Mouse (Mus musculus): ENCODE data around the gene Shb.
"Not testable (repeated sequence)": the region's sequence is repeated elsewhere in the genome, so short reads cannot be mapped to it uniquely, and the experiment has no call there.

The Shb gene

DNA sequence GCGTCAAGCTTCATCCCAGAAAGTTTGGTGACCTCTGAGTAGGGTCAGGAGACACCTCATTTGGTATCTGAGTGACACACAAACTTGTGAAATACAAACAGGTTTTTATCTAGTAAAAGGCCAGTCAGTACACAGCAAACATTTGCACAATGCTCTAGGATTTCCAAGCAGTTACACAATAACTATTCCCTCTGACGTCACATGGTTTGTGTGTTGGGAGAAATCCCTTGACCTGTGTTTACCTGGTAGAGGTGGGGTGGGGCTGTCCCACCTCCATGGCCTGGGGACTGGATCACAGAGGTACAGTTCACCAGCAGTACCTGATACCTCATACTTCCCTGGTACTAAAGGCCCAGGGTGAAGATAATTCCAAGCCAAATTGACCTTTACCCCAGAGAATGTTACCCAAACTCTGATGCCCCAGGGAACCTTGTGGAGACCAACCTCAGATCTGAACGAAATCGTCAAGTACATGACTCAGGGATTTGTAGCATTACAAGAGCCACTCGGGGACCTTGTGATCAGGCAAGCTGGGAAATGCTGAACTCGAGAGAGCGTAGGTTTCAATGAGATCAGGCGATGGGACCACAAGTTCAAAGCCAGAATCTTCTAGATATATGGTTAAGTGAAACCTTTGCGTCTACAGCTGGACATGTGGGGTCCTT is 118.5 kb downstream of the Shb start:
- no peak for DNase-seq

DNA sequence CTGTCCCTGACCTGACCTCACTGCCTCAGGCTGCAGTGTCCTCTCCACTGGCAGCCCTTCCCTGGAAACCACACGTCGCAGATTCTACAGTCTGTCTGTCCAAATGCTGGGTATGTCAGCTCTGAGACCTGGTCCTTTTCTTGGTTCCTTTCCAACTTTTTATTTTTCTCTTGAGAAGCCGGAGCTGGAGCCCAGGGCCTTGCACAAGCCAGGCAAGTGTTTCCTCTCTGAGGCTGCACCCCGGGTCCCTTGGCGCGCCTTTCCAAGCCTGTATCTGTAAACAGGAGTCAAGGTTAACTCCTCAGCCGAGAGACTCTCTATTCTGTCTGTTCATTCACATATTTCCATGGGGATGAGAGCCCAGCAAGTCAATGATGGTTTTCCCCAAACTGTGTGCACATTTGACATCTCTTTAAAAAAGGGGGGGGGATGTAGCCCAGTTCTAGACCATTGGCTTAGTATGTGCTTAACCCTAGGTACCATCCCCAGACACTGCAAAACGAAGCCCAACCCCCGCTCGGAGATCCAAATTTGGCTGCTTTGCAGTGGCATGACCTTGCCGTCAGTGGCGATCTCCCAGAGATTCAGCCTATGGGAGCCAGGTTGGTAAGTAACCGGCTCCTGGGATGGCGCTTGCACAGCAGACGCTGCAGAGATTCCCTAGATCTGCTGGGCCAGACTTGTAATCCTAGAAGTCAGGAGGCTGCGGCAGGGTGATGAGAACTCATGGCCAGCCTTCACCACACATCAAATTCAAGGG is 119.7 kb downstream of the Shb start:
- DNase-seq = no peak

DNA sequence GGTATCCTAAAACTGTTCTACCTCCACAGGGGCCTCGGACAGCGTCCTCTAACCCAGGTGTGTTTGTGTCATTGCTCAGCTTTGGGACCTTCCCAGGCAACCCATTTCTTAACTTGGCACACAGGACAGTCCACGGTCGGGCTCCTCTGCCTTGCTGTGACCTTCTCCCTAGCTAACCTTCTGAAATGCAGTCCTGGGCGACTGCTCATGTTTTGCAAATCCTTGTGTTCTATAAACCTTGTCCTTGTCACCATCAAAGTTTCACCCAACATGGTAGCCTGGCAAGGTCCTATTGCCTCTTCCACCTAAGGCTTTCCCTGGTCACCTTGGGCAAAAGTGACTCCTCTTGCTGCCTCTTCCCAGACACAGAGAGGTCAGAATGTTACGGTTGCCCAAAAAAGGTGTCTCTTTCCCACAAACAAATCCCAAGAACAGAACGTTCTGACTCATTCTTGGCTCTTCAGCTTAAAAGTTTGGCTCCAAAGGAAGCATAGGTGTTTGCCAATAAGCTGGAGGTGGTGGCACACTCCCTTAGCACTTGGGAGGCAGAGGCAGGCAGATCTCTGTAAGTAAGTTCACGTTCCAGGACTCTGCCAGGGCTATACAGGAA is 121.0 kb downstream of the Shb start:
- DNase-seq = no peak

DNA sequence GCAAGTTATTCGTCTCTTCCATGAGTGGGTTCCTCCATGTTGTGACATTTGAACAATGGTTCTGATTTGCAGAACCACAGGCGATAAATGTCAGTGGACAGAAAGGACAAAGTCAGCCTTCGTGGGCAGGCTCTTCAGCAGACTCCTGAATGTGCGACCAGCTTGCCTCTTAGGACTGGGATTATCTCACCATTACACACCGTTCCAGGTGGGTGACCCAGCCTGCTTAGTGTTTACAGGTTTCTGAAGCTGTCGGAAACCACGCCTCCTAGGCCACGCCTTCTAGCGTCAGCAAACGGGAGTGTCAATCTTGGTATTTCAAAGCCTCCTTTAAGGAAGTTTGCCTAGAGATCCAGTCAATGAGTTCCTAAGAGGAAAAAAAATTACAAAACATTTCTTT is 123.0 kb downstream of the Shb start:
- DNase-seq = peak; percentile 97

DNA sequence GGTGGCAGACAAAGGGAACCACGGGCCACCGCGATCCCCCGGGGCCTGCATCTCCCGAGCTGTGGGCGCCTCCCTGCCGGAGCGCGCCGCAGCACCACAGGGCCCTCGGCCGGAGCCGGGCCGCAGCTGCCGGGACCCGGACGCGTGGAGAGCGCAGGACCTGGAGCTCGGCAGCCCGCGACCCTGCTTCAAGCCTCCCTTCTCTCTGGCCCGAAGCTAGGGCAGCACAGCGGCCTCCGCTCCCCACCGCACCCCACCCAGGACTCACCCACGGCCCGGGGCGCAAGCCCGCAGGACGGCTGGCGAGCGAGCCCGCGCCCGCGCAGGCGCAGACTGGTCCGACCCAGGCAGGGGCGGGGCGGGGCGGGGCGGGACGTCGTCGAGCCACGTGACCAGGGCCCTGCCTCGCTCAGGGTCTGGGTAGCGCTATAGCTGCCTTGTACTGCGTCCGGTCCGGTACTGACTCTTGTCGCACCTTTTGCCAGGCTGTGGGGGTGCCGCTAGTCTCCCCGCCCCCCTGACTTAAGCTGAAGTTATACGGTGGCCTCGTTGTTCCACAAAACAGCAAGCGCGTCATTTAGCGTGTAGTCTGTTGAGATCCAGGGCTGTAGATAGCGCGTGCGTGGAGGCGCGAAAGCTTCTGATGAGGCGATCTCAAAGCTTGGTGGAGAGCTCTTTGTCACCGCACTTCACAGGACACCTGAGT is 123.7 kb downstream of the Shb start, which contains the start of gene Slc25a51:
Gene Slc25a51, minus strand, starts transcription at position 340 of the 706 bp plus-strand sequence.
- peak; percentile 99 for DNase-seq

DNA sequence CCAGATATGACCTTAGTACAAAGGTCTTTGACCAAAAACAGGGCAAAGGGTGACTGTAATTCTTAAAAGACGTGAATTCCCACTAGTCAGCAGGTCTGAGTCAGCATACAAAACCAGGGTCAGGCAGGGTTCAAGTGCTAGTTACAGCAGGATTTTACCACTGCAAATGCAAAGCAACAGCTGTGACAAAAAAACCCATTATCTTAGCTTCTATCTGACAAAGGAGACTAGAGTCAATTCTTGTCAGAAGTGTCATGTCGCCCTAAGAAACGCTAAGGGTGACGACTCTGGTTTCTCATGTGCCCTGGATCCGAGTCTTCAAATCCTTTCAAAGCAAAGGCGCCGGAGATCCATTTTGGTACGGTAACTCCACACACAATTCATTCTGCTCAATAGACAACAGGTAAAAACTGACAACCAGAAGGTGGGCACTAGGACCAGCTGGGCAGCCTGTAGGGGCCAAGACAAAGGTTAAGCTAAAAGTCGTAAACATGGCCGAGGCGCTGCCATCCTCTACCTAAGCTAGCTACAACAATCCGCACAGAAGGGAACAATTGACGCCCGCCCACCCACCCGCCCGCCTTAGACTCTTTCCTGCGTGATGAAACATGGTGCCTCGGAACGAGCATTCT is 124.5 kb downstream of the Shb start:
- peak; percentile 92 for DNase-seq

DNA sequence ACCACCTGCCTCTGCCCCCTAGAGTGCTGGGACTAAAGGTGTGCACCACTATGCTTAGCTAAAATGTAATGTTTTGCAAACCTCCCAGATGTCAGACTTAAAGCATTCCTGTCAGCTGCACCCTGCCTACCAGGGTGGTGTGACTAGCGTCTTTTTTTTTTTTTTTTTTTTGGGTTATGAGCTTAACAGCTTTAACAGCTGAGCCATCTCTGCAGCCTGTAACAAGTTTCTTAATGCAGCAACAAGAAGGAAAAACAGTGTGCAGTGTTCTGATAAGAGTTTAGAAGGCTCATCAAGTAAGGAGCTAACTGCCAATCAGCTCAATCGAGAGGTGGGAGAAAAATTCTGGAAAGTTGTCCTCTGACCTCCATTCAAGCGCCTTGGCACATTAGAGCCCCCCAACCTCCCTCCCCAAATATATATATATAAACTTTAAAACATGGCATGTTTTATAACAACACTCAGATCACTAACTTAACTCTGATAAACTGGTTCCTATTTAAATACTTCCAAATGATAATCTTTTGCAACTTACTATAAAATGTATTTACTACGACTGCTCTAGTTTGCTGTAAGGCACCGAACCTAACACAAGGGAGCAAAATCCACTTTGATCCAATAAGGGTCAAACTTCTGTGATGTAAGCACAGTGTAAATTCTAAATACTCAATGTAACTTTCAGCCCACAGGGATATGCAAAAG is 125.1 kb downstream of the Shb start:
- no peak for DNase-seq

DNA sequence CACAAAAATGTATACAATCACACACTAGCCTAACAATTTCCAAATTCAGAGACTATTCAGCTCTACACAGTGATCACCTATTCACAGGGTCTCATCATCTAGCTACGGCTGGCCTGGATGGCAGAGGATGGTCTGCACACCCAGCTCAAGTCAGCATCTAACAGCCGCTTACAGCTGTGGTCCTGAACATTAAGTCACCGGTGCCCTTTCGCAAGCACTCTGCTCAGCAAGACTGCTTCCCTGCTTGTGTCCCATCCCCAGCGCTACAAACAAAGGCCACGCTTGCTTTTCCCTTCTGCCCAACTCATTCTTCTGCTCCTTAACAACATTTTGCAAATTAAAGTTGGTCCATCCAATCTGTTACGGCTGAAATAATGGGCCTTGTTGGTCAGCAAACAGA is 125.9 kb downstream of the Shb start:
- DNase-seq = peak; percentile 86

DNA sequence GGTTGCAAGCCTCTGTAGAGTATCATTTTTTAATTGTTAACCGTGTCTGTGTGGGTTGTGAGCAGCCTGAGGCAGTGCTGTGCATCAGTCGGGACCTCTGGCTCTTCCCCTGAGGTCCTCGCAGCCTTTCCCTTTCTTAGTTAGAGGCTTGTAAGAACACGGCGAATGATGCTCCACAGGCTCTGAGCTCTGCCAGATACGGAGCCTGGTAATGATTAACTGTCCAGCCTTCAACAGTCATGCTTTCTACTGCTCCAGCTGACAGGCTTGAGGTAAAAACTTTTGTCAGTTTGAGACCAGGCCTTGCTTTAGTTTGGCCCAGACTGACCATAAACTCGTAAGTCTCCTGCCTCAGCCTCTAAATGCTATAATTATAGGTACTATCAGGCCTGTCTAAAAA is 127.0 kb downstream of the Shb start:
- no peak for DNase-seq

DNA sequence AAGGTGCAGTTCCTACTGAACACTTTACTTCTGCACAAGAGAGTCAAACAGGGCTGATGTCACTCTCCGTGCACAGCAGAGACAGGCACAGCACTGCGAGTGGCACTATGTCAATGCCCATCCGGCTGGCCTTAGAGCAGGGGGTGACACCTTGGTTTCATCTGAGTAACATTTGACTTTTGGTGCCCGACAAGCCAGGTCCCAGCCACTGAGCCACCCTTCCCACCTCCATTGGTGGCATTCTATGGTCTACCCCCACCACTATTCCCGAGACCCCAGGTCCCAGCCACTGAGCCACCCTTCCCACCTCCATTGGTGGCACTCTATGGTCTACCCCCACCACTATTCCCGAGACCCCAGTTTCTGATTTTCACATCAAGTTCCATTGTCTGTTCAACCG is 128.2 kb downstream of the Shb start:
- peak; percentile 88 for DNase-seq

DNA sequence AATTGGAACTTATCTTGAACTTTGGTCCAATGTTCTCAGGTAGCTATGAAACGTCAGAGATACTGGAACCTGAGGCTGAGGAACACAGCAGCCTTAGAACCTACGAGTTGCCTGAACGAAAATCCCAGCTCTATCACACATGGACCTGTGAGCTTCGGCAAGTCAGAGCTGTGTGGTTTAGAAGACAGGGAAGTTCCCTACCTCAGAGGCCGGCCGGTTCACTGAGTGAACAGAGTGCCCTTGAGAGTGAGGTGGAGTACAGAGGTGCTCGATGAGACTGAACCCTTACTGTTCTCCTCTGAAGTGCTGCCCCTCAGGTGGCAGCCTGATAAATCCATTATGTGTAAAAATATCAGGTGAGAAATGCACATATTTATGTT is 128.8 kb downstream of the Shb start:
- DNase-seq = no peak

DNA sequence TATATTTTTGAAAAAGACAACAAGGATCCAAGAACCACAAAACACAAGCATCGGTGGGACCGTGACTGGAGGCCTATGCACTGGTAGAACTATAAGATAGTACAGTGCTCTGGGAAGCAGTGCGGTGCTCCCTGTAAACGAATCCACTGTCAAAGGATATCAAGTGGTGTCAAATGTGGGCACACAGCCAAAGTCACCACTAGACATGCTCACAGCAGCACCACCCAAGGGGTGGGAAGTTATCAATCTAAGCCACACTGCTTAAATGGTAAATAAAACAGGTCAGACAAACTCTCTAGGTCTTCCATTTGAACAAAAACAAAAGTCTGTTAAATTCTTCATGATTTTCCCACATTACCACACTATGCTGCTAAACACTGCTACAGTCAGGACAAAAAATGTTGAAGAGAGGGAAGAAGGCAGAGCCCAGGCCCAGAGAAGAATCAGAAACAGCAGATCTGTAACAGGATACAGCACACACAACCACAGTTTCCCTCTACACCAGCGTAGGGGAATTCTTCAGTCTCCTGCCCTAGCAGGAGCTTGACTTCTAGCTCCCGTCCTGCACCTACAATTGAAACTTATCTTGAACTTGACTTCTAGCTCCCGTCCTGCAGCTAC is 129.3 kb downstream of the Shb start:
- DNase-seq = peak; percentile 91

DNA sequence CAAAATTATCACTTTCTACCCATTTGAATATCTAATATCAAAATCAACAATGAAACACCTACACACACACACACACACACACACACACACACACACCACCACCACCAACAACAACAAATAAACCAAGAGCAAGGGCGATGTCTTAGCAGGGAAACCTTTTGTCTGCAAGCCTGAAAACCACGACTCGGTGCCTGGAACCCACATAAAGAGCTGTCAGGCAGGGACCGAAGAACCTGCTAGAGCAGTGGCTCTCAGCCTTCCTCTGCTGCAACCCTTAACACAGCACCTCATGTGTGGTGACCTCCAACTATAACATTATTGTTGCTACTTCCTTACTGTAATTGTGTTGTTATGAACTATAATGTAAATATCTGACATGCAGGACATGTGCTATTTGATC is 130.0 kb downstream of the Shb start:
- no peak for DNase-seq

DNA sequence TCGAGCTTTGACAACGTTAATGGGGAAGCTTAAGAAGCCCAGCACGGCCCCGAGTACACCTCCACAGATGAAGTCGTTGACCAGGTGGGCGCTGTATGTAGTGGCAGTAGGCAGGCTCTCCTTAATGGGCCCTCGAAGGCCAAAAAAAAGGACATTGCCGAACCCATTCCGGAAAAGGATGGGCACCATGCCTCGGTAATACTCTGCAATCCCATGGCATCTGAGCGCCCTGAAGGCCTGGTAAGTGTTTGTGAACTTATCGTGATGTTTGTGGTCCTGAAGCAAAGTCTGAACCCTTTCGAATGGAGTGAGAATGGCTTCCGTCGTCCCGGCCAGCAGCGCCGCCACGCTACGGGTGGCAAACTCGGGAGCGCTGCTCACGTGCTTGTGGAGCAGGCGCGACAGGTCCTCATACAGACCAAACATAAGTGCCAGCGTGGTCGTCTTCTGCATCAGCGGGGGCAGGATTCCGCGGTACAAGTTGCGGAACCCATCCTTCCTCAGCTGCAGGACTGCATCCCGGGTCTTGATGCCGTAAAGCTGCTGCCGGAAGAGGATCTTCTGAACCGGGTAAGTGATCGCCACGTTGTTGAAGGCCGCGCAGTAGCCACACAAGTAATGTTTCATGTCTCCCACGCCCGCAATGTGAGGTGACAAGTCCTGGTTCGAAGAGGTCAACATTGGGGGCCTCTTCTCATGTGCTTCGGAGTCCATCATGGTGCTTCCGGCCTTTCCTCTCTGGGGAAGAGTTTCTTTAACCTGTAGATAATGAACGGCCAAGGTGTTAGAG is 132.7 kb downstream of the Shb start:
- DNase-seq = peak; percentile 91

DNA sequence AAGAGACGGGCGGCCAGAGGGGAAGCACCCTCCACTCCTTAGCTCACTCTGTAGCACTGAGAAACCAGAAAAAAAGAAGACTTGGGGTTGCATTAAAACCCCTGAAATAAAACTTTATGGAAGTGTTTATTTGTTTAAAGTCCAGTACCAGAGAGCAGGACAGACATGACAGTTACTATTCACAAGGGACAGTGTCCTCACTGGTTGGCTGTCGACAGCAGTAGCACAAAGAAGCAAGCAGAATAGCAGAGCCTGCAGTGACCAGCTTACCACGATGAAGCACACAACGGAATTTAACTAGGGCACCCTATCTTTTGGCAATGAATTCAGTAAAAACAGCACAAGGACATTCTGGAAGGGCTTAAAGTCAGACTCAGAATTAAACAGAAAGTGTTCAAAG is 134.0 kb downstream of the Shb start:
- DNase-seq = peak; percentile 86

DNA sequence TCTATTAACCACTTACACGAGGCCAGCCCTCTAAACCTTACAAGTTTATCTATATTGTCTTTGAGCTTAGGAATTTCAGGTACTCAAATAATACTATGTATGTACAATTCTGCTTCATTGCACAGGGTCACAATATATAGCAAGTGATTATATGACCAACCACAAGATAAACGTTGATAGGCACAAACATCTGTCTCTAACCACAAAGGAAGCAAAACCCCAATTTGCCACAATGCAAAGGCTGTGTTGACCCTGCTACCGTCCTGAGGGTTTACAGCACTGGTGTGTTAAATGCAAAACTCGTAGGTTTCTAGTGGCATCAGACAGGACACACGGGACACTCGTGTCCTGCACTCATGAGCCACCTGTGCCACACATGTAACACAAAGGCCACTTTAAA is 136.1 kb downstream of the Shb start:
- DNase-seq = not testable (repeated sequence)

DNA sequence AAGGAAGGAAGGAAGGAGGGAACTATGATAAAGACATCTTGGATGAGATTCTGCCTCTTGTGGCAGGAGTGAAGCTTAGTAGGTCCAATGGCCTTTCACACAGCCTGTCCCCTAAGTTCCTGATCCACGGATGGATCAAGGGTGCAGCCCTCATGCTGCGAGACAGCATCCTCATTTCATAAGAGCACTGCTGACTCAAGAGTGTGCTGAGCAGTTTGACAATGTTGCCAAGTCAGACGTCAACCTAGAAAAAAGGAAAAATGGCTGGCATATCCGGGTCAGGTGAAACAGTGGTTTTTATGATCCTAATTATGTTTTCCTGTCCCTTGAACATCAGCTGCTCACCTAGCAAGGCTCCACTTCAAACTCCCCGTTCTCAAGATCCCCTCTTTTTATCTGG is 138.6 kb downstream of the Shb start:
- DNase-seq = no peak

DNA sequence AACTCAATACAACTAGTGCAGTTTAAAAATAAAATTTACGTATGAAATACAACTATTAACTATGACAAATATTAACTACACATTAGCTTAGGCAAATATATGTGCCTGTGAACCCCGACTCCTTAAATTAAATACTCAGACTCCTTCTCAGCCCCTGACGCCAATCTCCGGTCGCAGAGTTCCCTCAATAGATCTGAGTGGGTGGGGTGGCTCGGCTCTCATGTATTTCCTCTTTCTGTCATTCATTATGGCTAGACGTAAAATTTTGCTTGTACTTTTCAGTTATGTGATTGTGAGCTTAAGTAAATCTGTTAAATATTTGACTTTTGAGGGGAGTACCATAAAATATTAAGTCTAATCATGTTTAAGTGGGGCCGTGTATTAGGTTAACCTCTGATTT is 139.3 kb downstream of the Shb start:
- DNase-seq = peak; percentile 80

DNA sequence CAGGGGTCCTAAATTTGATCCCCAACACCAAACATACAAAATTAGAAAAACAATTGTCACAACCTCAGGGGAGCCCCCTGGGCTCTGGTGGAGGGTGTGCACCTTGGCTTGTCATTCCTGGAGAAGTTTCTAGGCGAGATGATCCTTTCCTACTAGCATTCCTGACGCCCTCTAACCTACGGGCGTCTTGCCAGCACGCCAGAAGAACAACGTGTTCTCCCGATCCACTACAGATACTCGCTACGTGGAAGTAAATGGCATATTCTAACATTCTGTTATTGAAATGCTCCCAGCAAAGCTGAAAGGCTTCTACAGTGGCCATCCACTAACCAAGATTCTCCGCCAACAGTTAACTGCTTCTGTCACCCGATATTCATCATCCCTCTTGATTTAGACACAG is 139.7 kb downstream of the Shb start:
- peak; percentile 86 for DNase-seq

DNA sequence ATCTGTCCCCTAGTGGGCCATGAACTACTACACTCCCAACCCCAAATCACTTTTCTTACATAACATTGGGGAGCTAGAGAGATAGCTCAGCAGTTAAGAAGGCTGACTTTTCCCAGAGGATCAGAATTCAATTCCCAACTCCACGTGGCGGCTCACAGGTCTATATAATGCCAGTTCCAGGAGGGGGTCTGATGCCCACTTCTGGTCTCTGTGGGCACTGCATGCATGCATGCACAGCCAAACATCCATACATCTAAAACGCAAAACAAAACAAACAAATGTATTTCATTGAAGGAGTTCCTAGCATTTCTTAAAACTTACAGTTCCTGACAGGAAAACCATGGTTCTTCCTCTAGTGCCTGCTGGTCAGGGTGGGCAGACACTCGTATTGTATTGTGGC is 140.2 kb downstream of the Shb start:
- DNase-seq = peak; percentile 48

DNA sequence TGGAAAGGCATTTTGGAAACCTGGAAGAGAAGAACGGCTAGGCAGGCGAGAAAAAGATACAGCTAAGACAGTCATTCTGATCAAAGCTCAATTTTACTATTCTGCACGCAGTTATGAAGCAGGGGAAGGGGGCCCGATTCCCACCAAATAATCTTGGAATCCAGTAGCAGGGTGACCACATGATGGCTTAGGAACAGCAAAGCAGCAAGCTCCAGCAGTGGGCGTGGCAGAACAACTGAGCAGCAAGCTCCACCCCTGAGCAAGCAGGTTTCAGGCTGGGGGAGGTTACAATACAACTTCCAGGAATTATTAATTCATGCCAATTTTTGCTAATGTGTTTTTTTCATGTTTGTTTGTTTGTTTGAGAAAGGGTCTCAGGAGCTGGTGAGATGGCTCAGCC is 145.0 kb downstream of the Shb start:
- DNase-seq = peak; percentile 55

All from heart, adult 11 months (tissue).